Mouse (Mus musculus): ENCODE measurements around the gene Gm9376. TPM values are rescaled to one million over a fixed set of nuclear protein-coding genes. Genes with fewer than 3 reads are reported as not detected.

Gm9376 gene
- not detected in 2 replicates for polyA plus RNA-seq (2012; rRNA removed)

DNA sequence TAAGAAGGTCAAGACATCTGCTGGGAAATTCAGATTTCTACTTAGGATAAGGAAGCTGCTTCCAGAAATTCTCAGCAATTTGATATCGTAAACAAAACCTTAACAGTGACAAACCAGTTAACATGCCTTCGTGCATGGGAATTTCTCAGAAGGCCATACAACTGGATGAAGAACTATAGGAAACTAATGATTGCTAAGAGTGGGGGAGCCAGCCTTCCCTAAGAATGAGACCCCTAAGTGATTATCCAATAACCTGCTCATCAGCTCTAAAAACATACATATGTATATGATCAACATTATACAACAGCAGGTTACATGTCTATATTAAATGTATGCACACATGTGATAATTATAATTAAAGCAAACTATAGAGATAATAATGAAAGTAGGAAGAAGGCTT, at the start of gene Gm9376:
Gene Gm9376 (plus strand): TSS at position 301 of the 400 bp plus-strand sequence.
- no peak for DNase-seq (ENCODE audit: low read depth)

DNA sequence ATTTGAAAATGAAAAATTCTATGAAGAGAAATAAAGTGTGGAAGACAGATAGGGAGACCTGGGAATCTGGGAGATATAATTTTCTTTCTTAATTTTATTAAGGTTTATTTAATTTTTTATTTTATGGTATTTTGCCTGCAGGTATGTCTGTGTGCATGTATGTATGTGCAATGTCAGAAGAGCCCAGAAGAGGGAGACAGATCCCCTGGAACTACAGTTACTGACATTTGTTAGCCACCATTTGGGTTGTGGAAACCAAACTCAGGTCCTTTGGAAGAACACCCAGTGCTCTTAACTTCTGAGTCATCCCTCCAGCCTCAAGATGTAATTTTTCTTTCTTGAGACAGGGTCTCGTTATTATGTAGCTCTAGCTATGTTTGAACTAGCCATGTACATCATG, 45.9 kb upstream of the Gm9376 start:
- DNase-seq (ENCODE audit: low read depth) = no peak

DNA sequence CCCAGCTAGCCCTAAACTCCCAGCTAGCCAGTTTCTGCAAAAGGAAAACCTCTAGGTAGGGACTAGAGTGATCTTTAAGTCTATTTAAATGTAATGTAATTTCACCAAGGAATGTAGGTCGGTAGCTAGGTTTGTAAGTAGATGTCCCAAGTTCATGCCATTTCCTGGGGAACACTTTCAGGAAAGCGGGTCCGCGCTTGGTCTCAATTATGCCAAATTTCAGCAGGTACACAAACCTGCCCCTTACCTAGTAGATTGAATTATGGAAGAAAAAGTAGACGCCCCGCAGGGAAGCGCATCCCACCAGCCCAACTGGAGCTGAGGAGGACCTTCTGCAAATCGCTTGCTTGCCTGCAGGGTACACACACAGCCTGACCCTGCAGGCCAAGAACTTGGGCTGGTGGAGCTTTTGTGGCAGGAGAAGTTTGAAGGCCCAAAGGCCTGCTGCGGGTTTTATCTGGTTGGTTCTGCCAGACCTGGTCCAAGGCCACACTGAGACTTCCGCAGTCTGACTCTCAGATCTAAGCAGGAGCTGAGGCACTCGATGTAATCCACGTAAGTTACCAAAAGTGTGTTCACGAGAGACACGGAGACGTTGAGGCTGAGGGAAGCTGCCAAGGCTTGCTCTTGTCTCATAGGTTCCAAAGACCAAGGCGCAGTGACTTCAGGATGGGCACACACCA, 41.6 kb upstream of the Gm9376 start:
- no peak for DNase-seq (ENCODE audit: low read depth)

DNA sequence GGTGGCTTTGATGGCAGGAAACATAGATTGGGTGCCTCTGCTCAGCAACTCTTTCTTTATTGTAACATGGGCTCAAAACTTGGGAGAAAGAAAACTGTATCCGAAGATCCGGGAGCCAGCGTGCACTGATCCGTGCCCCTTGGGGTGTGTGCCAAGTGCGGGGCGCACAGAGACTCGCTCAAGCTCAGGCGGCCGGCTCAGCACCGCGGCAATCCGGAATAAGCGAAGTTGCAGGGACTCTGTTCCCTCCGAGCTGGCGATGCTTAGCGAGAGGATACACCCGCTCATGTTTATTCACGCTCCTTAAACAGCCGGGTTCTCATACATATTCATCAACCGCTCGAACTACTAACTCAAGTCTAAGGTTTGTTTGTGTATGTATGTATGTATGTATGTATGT, 40.8 kb upstream of the Gm9376 start:
- no peak for DNase-seq (ENCODE audit: low read depth)

DNA sequence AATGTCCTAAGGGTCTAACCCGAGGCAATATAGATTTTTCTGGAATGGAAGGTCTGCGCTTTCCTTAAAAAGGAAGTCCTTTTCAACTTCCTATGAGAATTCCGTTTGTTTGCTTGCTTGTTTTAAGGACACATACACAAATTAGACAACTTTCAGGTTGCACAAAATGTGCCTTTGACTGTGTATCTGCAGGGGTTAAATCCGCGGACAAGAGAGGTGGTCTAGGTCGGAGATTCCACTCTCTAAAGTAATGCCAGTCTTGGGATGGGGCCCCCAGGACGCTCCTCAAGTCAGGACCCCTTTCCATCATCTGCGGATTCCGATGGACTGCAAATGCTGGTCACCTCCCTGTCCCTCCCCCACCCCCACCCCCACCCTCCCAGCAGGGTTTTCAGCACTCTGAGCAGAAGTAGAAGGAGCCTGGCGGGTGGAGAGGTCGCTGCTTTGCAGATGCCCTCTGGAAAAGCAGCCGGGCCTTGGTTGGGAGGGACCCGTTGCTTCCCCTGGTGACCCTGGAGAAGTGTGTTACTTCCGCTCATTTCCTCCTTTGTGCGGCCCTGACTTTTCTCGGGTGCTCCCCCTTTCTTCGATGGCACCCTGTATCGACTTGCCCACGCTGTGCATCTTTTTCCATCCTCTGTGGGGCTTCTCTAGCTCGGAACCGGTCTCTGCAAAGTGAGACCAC, 40.1 kb upstream of the Gm9376 start:
- DNase-seq (ENCODE audit: low read depth) = no peak

DNA sequence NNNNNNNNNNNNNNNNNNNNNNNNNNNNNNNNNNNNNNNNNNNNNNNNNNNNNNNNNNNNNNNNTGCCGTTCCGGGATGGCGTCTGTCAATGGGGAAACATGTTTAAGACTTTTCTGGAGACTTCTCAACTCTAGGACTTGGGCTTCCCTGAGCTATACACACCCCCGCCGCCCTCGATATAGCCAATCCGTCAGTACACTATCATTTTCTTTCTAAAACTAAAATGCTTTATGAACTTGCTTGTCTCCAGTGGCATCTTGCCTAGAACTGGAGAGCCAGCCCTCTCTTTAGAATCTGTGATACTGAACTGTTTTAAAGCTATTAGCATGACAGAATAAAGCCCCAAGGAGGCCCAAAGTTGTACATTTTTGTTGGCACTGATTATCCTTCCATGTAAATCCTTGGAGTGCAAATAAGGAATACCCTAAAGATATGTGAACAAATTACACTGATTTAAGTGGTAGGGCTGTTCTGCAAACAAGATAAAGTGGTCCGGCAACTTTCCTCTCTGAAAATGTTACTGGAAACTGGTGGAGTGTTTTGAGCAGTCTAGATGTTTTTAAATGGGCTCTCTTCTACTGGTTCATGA, 34.3 kb upstream of the Gm9376 start:
- no peak for DNase-seq (ENCODE audit: low read depth)

DNA sequence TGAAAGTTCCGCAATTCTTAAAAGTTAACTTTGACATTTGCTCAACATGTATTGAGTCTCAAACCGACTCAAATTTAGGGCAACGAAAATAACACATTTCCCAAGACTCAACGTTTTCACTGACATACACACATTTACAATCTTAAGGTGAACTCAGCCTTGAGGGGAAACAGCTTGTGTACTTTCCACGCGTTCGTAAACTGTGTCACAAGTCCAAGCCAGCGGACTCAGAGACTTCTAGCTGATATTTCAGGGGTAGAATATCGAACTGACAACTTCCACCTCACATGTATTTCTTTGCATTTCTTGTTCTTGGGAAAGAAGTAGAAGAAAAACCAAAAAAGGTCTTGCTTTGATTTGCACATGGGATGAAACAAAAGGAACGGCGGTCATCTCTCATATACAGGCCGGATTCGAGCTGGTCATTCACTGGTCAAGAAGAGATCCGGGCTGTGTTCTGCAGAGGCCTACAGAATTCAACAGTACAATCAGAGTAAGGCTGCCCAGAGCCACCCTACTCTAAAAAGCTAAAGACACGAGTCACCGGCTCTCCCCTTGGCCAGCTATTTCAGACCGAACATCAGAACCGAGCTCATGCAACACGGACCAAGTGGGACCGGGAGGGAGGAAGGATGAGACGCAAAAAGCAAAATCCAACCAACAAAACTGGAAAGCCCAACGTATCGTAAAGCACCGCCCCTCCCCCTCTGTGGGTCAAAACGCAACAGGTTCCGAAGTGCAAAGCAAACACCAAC, 32.8 kb upstream of the Gm9376 start:
- DNase-seq (ENCODE audit: low read depth) = no peak

DNA sequence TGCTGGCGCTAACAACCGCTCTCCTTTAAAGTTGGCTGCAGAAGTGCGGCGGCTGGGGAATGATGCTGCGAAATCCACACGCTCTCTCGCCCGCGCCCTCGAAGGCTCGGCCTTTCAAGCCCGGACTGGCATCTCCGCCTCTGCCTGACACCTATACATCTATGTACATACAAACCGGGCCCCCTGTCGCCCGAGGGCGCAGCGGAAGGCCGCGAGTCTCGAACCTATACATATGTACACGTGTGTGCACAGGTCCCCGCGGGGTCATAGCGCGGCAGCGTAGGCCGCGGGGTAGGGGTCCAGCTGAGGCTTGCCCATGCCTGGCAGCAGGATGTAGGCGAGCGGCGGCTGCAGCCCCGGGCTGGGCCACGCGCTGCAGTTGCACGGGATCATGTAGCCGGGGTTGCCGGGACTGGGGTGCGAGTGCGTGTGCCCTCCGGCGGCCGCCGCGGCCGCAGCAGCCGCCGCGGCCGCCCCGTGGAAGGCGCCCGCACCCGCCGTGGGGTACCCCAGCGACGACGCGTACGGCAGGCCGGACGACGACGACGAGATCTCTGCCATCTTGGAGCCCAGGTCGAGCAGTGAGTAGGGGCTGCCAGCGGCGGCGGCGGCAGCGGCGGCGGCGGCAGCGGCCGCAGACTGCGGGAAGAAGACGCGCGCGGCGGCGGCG, 32.1 kb upstream of the Gm9376 start:
- DNase-seq (ENCODE audit: low read depth) = no peak

DNA sequence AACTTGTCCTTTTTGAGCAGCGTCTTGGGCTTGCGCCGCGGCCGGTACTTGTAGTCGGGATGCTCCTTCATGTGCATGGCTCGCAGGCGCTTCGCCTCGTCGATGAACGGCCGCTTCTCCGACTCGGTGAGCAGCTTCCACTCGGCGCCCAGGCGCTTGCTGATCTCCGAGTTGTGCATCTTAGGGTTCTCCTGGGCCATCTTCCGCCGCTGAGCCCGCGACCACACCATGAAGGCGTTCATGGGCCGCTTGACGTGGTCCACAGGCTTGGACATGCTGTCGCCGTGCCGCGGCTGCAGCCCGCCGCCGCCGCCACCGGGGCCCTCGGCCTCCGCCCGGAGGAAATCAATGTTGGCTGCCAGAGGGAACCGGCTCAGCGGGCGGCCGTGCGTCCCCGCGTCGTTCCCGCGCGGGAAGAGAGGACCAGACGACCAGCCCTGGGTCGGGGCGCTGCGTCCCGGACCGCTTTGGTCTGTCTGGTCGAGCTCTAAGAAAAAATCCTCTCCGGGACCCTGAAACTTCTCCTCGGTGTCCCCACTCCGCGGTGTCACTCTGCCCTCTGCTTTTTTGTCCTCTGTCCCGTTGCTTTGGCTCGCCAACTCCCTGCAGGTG, 31.3 kb upstream of the Gm9376 start:
- no peak for DNase-seq (ENCODE audit: low read depth)

DNA sequence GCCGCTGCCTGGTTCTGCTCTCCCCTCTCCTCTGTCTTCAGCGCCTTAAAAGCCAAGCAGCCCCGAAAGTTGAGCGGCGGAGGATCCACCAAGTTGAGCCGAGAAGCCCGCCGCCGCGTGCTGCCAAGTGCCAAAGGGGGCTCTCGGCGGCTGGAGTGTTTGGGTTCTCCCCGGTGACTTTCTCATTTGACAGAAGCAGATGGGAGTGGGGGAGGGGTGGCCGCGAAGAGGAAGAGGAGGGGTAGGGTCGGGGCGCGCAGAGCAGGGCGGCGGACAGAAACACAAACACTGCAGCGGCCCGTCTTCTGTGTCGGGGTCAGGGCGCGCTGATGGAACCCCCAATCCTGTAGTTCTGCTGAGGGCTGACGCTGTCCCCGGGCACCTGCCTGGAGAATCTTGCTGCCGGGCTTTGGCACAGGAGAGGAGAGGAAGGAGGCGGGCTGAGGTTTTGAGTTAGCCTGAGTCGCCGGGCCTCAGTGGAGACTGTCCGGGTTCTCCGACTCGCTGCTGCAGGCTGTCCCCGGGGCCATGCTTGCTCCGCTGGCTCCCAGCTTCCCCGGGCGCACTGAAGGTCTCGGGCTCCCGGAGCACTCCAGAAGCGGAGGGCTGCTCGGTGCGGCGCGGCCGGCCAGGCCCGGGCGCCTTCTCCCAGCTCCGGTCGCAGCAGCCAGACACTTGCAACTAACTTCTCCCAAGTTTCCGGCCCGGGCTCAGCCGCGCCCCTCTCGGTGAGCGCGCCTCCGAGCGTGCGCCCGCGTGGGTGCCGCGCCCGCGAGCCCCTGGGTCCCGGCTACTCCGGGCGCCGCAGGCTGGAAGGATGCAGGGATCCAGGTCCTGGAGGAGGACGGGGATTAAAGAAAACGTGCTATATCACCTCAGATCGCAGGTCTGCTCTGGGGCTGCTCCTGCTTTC, 30.5 kb upstream of the Gm9376 start:
- no peak for DNase-seq (ENCODE audit: low read depth)

DNA sequence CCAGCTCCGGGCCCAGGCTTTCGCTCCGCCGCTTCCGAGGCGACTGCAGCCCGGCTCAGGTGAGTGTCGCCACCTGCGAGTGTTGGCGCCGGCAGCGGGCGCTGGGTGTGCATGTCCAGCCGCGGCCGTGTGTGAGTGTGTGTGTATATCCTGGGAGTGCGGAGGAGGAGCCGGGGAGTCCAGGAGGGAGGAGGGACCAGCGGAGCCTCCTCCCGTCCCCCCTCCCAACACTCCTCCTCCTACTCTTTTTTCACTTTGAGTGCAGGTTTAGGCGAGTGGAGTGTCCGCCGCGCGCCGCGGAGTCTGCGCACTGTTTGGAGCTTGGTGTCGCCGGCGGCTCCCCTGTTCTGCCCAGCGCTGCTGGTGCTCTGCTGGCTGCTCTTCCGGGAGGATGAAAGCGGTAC, 29.9 kb upstream of the Gm9376 start, which contains the start of gene Sox21:
Gene Sox21 (minus strand): TSS at position 145 of the 404 bp plus-strand sequence.
- no peak for DNase-seq (ENCODE audit: low read depth)

DNA sequence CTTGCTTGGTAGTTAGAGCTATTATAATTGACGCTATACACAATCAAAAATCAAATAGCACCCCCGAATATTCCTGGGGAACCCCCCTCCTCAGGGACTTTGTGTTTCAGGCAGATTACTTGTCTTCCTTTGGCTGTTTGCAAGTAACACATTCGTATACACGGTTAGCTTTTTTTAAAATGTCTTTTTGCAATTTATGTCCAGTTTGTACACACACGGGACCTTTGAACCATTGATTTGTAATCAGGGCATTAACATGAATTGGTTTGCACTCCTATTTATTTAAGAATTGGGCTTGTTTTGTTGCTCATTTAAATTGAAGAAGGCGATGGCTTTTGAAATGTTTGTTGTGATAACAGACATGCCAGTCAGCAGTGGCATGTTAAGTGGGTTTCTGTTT, 29.0 kb upstream of the Gm9376 start:
- DNase-seq (ENCODE audit: low read depth) = no peak

DNA sequence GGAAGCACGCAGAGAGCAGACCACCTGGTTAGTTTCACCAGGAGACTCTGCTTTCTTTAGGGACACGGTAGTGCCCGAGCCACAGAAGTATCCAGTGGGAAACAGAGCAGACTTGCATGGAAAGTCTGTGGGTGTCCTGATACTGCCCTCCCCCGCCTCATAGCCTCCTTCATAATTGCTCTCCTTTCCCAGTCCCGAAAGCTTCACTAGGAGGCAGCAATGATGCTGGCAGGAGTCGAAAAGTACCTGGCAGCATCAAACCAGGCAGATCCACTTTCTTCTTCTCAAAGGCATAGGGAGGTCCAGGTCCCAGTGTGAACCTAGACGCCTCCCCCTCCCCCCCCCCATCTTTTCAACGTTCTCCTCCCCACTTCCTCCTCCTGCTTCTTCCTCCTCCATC, 27.4 kb upstream of the Gm9376 start:
- no peak for DNase-seq (ENCODE audit: low read depth)

DNA sequence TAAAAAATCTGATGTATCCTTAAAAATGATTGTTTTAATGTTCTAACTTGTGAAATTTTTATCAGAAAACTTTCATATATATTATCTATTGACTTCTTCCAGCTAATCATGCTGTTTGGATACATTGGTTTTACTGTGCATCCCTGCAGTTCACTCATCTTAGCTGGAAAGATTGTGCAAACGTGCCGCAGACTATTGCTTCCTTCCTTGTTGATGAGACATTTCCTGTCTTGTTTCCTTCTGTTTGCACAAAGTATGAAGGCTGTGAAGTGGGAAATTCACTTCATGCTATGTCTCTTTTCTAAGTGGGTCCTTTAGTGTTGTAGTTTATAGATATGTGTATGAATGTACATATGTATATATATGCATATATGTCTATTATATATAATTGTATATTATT, 25.3 kb upstream of the Gm9376 start:
- DNase-seq (ENCODE audit: low read depth) = no peak

DNA sequence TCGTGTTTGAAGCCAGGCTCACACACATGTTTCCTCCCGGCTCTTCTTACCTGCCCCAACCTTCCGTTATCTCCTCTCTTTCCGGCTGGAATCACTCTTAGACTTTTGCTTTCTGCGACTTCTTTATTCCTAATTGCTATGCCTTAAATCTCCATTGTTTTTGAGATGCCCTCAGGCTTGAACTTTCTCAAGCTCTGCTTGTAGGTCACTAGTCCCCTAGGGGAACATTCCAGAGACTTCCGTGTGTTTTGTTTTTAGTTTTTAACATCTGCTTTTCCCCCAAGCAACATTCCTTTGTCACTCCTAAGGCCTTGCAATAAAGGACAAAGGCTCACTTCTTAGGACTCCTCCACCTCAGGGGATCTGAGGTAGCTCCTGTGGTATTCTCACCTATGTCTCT, 13.4 kb upstream of the Gm9376 start:
- no peak for DNase-seq (ENCODE audit: low read depth)

DNA sequence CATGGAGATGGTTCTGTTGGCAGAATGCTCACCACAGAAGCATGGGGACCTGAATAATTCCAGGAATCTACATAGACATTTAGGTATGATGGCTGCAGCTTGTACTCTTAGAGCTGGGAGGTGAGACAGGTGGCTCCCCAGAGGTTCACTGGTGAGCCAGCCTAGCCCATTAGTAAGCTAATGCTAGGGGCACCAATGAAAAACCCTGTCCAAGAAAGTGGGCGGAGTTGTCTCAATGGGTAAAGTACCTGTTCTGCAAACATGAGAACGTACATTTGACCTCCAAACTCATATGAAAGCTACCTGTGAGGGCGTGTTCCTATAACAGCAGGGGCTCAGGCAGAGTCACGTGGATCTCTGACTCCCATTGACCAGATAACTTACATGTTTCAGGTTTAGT, 2.1 kb downstream of the Gm9376 start:
- DNase-seq (ENCODE audit: low read depth) = no peak

DNA sequence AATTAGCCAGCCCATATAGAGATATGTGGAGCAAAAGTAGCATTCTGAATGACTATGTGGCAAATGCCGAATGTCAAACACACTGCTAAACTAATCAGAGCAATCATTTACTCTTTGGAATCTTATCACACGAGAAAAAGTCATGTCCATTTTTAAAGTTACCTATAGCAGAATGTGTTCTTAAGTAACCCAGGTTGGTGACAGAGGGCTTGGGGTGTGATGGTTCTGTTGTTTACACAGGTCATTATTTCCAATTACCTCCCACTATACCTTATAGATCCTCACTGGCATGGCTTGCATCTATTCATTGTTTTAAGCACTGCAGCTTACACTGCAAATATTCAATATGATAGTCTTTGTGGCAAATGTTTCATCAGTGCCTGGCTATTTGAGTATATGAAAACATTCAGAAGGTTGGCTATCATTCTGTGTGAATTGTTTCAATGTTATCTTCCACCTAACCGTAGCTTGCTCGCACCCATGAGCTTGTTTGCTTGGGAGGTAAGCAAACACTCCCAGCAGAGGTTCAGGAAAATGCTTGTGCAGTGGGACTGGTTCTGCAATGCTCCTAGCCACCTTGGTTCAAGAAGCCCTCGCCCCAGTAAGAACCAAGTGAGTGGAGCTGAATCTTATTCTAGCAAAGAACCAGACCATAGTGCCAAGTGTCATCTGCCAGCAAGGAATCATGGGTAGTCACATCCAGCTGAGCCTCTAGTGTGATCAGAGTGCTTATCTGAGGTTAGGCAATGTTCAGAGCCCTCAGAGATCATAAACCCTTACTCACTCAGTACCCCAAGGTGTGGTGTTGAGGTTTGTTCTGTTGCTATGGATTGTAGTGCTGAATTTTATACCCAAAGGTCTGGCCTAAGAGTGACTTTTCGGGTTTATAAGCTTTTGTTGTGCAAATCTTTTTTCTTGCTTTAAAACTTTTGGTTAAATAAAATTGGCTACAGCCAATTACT, 6.1 kb downstream of the Gm9376 start:
- DNase-seq (ENCODE audit: low read depth) = no peak

DNA sequence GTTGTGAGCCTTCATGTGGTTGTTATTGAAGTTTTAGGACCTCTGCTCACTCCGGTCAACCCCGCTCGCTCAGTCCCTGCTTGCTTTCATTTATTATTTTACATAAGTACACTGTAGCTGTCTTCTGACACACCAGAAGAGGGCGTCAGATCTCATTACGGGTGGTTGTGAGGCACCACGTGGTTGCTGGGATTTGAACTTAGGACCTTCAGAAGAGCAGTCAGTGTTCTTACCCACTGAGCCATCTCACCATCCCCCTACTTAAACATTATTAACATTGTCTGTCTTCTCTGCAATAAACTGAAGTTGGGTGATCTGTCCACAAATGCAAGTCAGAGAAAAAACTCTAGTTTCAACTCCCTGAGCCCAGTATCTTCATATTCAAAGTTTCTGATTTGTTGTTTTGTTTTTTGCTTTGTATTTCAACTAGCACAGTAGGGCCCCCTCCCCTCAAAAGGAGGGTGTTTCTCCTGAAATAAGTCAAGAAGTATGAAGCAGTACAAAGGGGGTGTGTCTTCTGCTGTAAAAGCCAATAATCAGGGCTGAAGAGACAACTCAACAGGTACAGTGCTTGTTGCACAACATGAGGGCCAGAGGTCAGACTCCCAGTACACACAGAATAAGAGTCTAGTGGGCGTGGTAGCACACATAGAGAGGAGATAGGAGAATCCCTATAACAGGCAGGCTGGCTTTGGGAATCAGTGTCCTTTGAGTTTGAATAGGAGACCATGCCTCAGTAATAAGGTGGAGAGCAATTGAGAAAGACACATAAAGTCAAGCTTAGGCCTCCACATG, 11.1 kb downstream of the Gm9376 start:
- no peak for DNase-seq (ENCODE audit: low read depth)
